Mouse (Mus musculus): ENCODE results near the gene Car6. TPM values are rescaled to one million over a fixed set of nuclear protein-coding genes. Genes with fewer than 3 reads are reported as not detected.
A peak's percentile ranks its signal among the peaks of the same experiment; 100 is the strongest.

Gene Car6
- polyA plus RNA-seq, 1 experiment from 2014 or later: not detected

GRCm38 (mm10) chr4:150178131-150178530, 23.0 kb downstream of the Car6 start:
- H3K9me3 ChIP-seq: 0 out of 2 replicates have a peak, but pooled peaks cover 3% of the 10 kb centered on the region
- H3K36me3 ChIP-seq: no peaks in the 10 kb centered on the region
- no peak overlapping the region for H3K4me3 ChIP-seq
- ATAC-seq (ENCODE audit: extremely low read depth, insufficient number of reproducible peaks, low FRiP score, low TSS enrichment): no peak
- H3K4me2 ChIP-seq: no peak overlapping the region
- 43% methylated on average over 4 of the region's 4 CpGs for WGBS
- H3K27ac ChIP-seq (replicated peaks): no peak overlapping the region
- peaks cover 3% of the 10 kb centered on the region; the same call in 1 of the 2 replicates for H3K4me1 ChIP-seq
- no peaks in the 10 kb centered on the region for H3K27me3 ChIP-seq (replicated peaks)
- H3K9ac ChIP-seq: no peak overlapping the region

GRCm38 (mm10) chr4:150177122-150177521, 24.0 kb downstream of the Car6 start:
- H3K27ac ChIP-seq (replicated peaks): no peak overlapping the region
- 69% methylated on average over 8 of the region's 8 CpGs for WGBS
- H3K9ac ChIP-seq: no peak overlapping the region
- H3K4me3 ChIP-seq: no peak overlapping the region
- ATAC-seq (ENCODE audit: extremely low read depth, insufficient number of reproducible peaks, low FRiP score, low TSS enrichment): no peak
- H3K36me3 ChIP-seq: no peaks in the 10 kb centered on the region
- H3K4me2 ChIP-seq: no peak overlapping the region
- H3K4me1 ChIP-seq: peaks cover 3% of the 10 kb centered on the region; the same call in 1 of the 2 replicates
- no peaks in the 10 kb centered on the region for H3K9me3 ChIP-seq
- no peaks in the 10 kb centered on the region for H3K27me3 ChIP-seq (replicated peaks)

DNA sequence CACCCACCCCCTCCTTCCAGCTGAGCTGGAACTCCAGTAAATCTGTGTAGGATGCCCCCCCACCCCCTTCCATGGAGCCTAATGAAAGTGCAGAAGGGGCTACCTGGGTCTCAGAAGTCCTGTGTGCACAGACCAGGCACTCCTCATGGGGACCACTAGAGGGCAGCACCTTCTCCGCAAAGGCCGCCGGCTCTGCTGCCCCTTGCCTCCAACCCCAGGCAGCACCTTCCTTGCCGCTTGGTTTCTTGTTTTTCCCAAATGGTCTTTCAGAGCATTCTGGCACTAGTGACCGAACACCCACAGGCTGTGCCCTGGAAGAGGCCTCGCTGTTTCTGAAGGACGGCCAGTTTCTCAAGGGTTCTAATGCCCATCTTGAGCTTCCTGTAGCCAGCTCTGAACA, 24.6 kb downstream of the Car6 start:
- peaks cover 3% of the 10 kb centered on the region; the same call in 1 of the 2 replicates for H3K4me1 ChIP-seq
- no peaks in the 10 kb centered on the region for H3K27me3 ChIP-seq (replicated peaks)
- H3K9ac ChIP-seq: peak overlapping the region; percentile 59; the same call in 1 of the 2 replicates
- 3% methylated on average over 7 of the region's 7 CpGs for WGBS
- no peaks in the 10 kb centered on the region for H3K9me3 ChIP-seq
- H3K36me3 ChIP-seq: no peaks in the 10 kb centered on the region
- no peak for ATAC-seq (ENCODE audit: extremely low read depth, insufficient number of reproducible peaks, low FRiP score, low TSS enrichment)
- H3K27ac ChIP-seq (replicated peaks): no peak overlapping the region
- no peak overlapping the region; the same call in 1 of the 2 replicates for H3K4me3 ChIP-seq
- peak overlapping the region; percentile 55 for H3K4me2 ChIP-seq

DNA sequence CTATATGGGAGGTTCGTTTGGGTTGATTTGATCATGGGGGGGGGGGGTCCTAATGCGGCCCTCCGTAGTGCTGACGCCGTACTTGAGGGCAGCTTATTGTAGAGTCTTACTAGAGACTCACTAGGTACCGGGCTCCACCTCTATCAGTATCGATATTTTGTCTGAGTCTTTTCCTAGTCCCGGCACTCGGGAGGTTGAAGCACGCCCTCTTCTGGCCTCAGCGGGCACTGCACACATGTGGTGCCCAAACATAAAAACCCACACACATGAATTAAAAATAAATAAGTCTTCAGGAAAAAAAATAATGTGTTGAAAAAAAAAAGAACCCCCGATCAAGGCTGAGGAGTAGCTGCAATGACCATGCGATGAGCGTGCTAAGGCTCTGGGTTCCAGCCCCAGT, 27.1 kb downstream of the Car6 start:
- H3K9me3 ChIP-seq: no peaks in the 10 kb centered on the region
- peaks cover 3% of the 10 kb centered on the region; the same call in 1 of the 2 replicates for H3K4me1 ChIP-seq
- H3K4me2 ChIP-seq: no peak overlapping the region
- H3K27me3 ChIP-seq (replicated peaks): no peaks in the 10 kb centered on the region
- WGBS: 87% methylated on average over 14 of the region's 14 CpGs
- no peak overlapping the region for H3K9ac ChIP-seq
- H3K27ac ChIP-seq (replicated peaks): no peak overlapping the region
- no peak for ATAC-seq (ENCODE audit: extremely low read depth, insufficient number of reproducible peaks, low FRiP score, low TSS enrichment)
- H3K36me3 ChIP-seq: no peaks in the 10 kb centered on the region
- no peak overlapping the region for H3K4me3 ChIP-seq

DNA sequence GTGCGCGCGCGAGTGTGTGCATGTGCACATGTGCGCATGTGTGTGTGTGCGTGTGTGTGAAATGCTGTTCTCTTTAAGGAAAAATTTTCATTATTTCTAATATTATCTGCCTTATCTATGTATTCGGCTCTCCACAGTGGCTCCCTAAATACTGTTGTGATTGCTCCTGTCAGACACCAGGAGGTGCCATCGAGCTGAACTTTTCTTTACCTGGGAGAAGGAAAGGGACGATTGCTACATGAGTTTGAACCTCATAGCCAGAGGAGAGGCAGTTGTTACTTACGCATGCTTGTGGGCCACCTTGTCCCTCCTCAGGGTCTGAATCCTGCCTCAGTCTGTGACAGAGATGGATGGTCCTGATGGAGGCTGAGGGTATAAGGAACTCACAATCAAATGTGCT, 27.9 kb downstream of the Car6 start:
- H3K4me1 ChIP-seq: peaks cover 3% of the 10 kb centered on the region; the same call in 1 of the 2 replicates
- H3K4me3 ChIP-seq: no peak overlapping the region
- H3K9me3 ChIP-seq: no peaks in the 10 kb centered on the region
- H3K27me3 ChIP-seq (replicated peaks): no peaks in the 10 kb centered on the region
- no peak overlapping the region for H3K27ac ChIP-seq (replicated peaks)
- no peak overlapping the region for H3K9ac ChIP-seq
- ATAC-seq (ENCODE audit: extremely low read depth, insufficient number of reproducible peaks, low FRiP score, low TSS enrichment): no peak
- H3K36me3 ChIP-seq: no peaks in the 10 kb centered on the region
- H3K4me2 ChIP-seq: no peak overlapping the region
- WGBS: 50% methylated on average over 10 of the region's 10 CpGs

GRCm38 (mm10) chr4:150172107-150172506, 29.0 kb downstream of the Car6 start:
- no peaks in the 10 kb centered on the region for H3K9me3 ChIP-seq
- WGBS: 65% methylated on average over 8 of the region's 8 CpGs
- no peak overlapping the region for H3K9ac ChIP-seq
- no peaks in the 10 kb centered on the region for H3K36me3 ChIP-seq
- no peak overlapping the region for H3K4me3 ChIP-seq
- no peak overlapping the region for H3K27ac ChIP-seq (replicated peaks)
- no peak for ATAC-seq (ENCODE audit: extremely low read depth, insufficient number of reproducible peaks, low FRiP score, low TSS enrichment)
- no peak overlapping the region for H3K4me2 ChIP-seq
- H3K4me1 ChIP-seq: peaks cover 3% of the 10 kb centered on the region; the same call in 1 of the 2 replicates
- H3K27me3 ChIP-seq (replicated peaks): no peaks in the 10 kb centered on the region; the same call in 1 of the 2 replicates

DNA sequence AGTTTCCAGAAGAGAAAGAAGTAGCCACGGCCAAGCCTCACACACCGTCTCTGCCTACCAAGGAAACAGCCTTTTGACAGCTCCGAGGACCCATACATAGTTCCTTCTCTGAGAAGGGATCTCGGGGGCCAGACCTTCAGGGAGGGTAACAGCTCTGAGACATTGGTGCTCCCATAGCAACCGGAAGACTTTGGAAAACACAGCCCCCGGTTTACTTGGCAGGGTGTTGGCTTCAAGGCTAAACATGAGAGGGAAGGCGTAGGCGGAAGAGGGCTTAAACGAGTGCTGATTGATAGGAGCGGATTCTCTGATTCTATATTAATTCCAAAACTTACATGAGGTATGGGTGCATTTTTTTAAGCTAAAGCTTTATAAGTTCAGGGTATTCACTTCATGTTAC, 32.7 kb downstream of the Car6 start:
- Histone ChIP-seq H3K27me3 (replicated peaks) (no peaks in the 10 kb centered on the region; the same call in 1 of the 2 replicates), H3K9ac (no peak overlapping the region), H3K4me3 (no peak overlapping the region), H3K4me1 (no peaks in the 10 kb centered on the region), H3K36me3 (no peaks in the 10 kb centered on the region), H3K27ac (replicated peaks) (no peak overlapping the region), H3K9me3 (peaks cover 9% of the 10 kb centered on the region), H3K4me2 (no peak overlapping the region)
- 62% methylated on average over 10 of the region's 10 CpGs for WGBS
- no peak for ATAC-seq (ENCODE audit: extremely low read depth, insufficient number of reproducible peaks, low FRiP score, low TSS enrichment)

DNA sequence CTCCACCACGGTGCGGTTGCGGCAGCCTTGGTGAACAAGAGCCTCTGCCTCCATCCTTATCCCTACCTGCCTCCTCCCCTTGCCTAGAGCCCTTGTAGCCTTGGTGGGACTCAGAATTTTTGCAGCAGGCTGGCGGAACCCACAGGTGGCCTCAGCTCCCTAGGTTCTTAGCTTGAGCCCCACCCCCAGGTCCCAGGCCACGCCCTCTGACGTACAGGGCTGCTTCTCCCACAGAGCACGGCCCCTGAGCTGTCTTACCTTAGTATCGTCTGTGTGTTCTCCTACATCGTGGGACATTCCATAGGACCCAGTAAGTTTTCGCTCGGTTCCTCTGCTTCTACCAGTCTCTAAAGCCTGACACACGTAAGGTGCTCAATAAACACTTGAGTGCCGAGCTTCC, 36.3 kb downstream of the Car6 start:
- ATAC-seq (ENCODE audit: extremely low read depth, insufficient number of reproducible peaks, low FRiP score, low TSS enrichment): no peak
- no peak overlapping the region for H3K4me3 ChIP-seq
- 29% methylated on average over 13 of the region's 13 CpGs for WGBS

DNA sequence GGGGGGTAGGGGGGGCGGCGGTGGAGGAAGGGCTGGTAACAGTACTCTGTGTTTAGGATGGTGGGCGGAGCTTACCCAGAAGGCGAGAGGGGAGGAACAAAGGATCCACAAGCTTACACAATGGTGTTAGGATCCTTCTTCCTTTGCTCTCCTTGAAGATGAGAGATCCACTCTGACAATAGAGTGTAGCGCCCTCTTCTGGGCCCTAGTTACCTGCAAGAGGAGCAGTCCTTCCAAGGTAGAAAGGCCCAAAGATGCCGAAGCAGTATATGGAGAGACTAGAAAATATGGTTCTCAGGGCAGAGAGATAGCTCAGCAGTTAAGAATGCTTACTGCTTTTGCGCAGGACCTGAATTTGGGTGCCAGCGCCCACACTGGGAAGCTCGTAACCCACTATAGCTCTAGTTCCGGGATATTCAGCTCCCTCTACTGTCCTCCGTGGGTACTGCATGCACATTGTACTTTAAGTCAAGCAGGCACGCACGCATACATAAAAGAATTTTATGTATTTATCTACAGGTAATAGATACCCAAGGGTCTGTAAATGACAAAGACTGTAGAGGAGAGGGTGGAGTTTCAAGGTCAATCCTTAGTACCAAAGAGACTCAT, 38.5 kb downstream of the Car6 start:
- H3K4me2 ChIP-seq: no peak overlapping the region
- H3K4me3 ChIP-seq: no peak overlapping the region
- H3K36me3 ChIP-seq: no peaks in the 10 kb centered on the region
- H3K9me3 ChIP-seq: peaks cover 16% of the 10 kb centered on the region
- 67% methylated on average over 13 of the region's 13 CpGs for WGBS
- H3K27me3 ChIP-seq (replicated peaks): peaks cover 11% of the 10 kb centered on the region; the same call in 1 of the 2 replicates
- ATAC-seq (ENCODE audit: extremely low read depth, insufficient number of reproducible peaks, low FRiP score, low TSS enrichment): no peak
- H3K27ac ChIP-seq (replicated peaks): no peak overlapping the region
- no peaks in the 10 kb centered on the region for H3K4me1 ChIP-seq
- no peak overlapping the region for H3K9ac ChIP-seq

More for the DNA sequence above, 36.3 kb downstream of the Car6 start:
- Histone ChIP-seq H3K4me1 (no peaks in the 10 kb centered on the region), H3K36me3 (no peaks in the 10 kb centered on the region), H3K27ac (replicated peaks) (no peak overlapping the region), H3K9ac (no peak overlapping the region), H3K27me3 (replicated peaks) (no peaks in the 10 kb centered on the region; the same call in 1 of the 2 replicates), H3K4me2 (peak overlapping the region; percentile 18), H3K9me3 (peaks cover 16% of the 10 kb centered on the region)

GRCm38 (mm10) chr4:150159458-150159857, 41.7 kb downstream of the Car6 start:
- no peak overlapping the region for H3K4me2 ChIP-seq
- no peak overlapping the region for H3K9ac ChIP-seq
- no peak overlapping the region for H3K4me3 ChIP-seq
- no peak for ATAC-seq (ENCODE audit: extremely low read depth, insufficient number of reproducible peaks, low FRiP score, low TSS enrichment)
- peaks cover 16% of the 10 kb centered on the region for H3K9me3 ChIP-seq
- H3K36me3 ChIP-seq: no peaks in the 10 kb centered on the region
- no peaks in the 10 kb centered on the region for H3K4me1 ChIP-seq
- no peak overlapping the region for H3K27ac ChIP-seq (replicated peaks)
- 71% methylated on average over 2 of the region's 2 CpGs for WGBS
- H3K27me3 ChIP-seq (replicated peaks): peaks cover 17% of the 10 kb centered on the region

DNA sequence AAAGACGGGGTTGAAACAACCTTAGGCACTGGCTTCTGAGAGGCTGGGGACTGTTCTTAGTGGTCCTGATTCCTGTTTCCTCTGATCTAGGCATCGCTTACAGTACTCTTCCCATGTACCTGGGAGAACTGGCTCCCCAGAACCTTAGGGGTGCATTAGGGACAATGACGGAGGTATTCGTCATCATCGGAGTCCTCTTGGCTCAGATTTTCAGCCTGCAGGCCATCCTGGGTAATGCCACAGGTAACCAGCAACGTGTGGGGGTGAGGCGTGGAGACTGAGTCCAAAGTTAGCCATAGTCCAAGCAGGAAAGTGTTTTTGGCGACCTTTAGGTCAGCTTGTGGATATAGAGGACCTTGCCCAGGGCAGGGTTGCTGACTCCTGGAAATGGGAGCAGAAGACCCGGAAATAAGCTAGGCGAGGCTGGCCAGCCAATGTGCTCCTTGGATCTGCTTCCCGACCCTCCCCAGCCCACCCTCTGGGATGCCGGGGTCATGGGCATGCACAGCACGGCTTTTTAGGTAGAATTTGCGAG, 43.7 kb downstream of the Car6 start:
- ATAC-seq (ENCODE audit: extremely low read depth, insufficient number of reproducible peaks, low FRiP score, low TSS enrichment): no peak
- Histone ChIP-seq H3K9me3 (no peaks in the 10 kb centered on the region), H3K27me3 (replicated peaks) (peaks cover 17% of the 10 kb centered on the region), H3K9ac (no peak overlapping the region), H3K4me2 (no peak overlapping the region), H3K4me3 (no peak overlapping the region), H3K4me1 (peaks cover 1% of the 10 kb centered on the region; the same call in 1 of the 2 replicates), H3K27ac (replicated peaks) (no peak overlapping the region), H3K36me3 (no peaks in the 10 kb centered on the region)
- 60% methylated on average over 14 of the region's 14 CpGs for WGBS

DNA sequence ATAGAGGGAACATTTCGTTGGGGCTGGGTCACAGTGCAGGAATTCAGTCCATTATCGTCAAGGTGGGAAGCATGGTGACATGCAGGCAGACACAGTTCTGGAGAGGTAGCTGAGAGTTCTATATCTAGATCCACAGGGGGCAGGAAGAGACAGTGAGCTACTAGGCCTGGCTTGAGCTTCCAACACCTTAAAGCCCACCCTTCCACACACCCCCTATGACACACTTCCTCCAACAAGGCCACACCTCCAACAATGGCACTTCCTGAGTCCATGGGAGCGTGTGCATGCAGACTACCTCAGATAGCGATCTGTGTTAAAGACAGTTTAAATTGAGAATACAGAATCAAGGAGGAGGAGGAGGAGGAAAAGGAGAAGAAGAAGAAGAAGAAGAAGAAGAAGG, 45.4 kb downstream of the Car6 start:
- Histone ChIP-seq H3K27ac (replicated peaks) (no peak overlapping the region), H3K4me1 (peaks cover 4% of the 10 kb centered on the region; the same call in 1 of the 2 replicates), H3K4me2 (no peak overlapping the region), H3K27me3 (replicated peaks) (peaks cover 17% of the 10 kb centered on the region), H3K9ac (no peak overlapping the region), H3K36me3 (no peaks in the 10 kb centered on the region), H3K4me3 (no peak overlapping the region), H3K9me3 (no peaks in the 10 kb centered on the region)
- WGBS: 70% methylated on average over 4 of the region's 4 CpGs
- no peak for ATAC-seq (ENCODE audit: extremely low read depth, insufficient number of reproducible peaks, low FRiP score, low TSS enrichment)

Measured in heart, embryonic 13.5 days (tissue).